Mouse (Mus musculus) adrenal gland, postnatal 10 days (tissue): ENCODE measurements around the gene Ndufa1. TPM values are rescaled to one million over a fixed set of nuclear protein-coding genes. Genes with fewer than 3 reads are reported as not detected.
"Not testable (repeated sequence)": the region's sequence is repeated elsewhere in the genome, so short reads cannot be mapped to it uniquely, and the experiment has no call there.

Experiments used
- DNase-seq: peaks from one replicate; pipeline ENCODE4 v3.0.0; 2021; ENCODE audit warnings: mixed read lengths
- long read RNA-seq, 2 experiments: library from polyadenylated mRNA; stranded (forward); transcript quantifications; one replicate each; pipeline ENCODE4 v2.0.0; 2021
- total RNA-seq, 2 experiments: library from RNA; stranded (reverse); gene quantifications; 2 replicates each; pipeline ENCODE4 v1.2.3; 2021

Ndufa1 gene
- 100 to 1,000 TPM; 559 to 592 TPM for total RNA-seq
- long read RNA-seq, experiment 1, transcript Ndufa1-201 (3 exons, 419 nt), result major isoform, 548 of 754 reads
- long read RNA-seq, experiment 1, partial matches to known transcripts, result 205 of 754 reads
- long read RNA-seq, experiment 1, other reads (novel, unspliced or antisense), result 1 of 754 reads
- long read RNA-seq, experiment 2, transcript Ndufa1-201 (3 exons, 419 nt), result major isoform, 527 of 545 reads
- long read RNA-seq, experiment 2, partial matches to known transcripts, result 17 of 545 reads
- long read RNA-seq, experiment 2, other reads (novel, unspliced or antisense), result 1 of 545 reads

GRCm38 (mm10) chrX:37191105-37191743, at the start of gene Ndufa1, which contains the start of gene Rnf113a1:
Gene Ndufa1, minus strand, starts transcription at chrX:37191163.
Gene Rnf113a1, plus strand, starts transcription at chrX:37191245.
- DNase-seq, result peak; percentile 90

- DNase-seq, result not testable (repeated sequence)
Measured at GRCm38 (mm10) chrX:37222158-37222557, 31.2 kb upstream of the Ndufa1 start, which contains the start of gene Rhox1. Gene Rhox1, minus strand, starts transcription at chrX:37222258.

- DNase-seq, result no peak
Measured at GRCm38 (mm10) chrX:37210941-37211340, 20.0 kb upstream of the Ndufa1 start, which contains the start of gene Gm9. Gene Gm9, minus strand, starts transcription at chrX:37211041.

GRCm38 (mm10) chrX:37198676-37199075, 7.7 kb upstream of the Ndufa1 start:
- DNase-seq, result no peak

- no peak for DNase-seq
Measured at GRCm38 (mm10) chrX:37191744-37192379, 899 bp upstream of the Ndufa1 start.

GRCm38 (mm10) chrX:37190755-37191104, 233 bp downstream of the Ndufa1 start:
- DNase-seq, result no peak

GRCm38 (mm10) chrX:37184401-37184800, 6.6 kb downstream of the Ndufa1 start:
- DNase-seq, result not testable (repeated sequence)

GRCm38 (mm10) chrX:37168742-37169141, 22.2 kb downstream of the Ndufa1 start, which contains the start of gene Akap14:
Gene Akap14, minus strand, starts transcription at chrX:37168842.
- DNase-seq, result no peak

- DNase-seq, result peak; percentile 39
Measured at GRCm38 (mm10) chrX:37167085-37167484, 23.9 kb downstream of the Ndufa1 start.

GRCm38 (mm10) chrX:37163115-37163514, 27.8 kb downstream of the Ndufa1 start:
- DNase-seq, result no peak

- no peak for DNase-seq
Measured at GRCm38 (mm10) chrX:37161169-37161568, 29.8 kb downstream of the Ndufa1 start.

GRCm38 (mm10) chrX:37157839-37158238, 33.1 kb downstream of the Ndufa1 start:
- DNase-seq, result peak; percentile 4

- peak; percentile 42 for DNase-seq
Measured at GRCm38 (mm10) chrX:37144954-37145353, 46.0 kb downstream of the Ndufa1 start.

- not testable (repeated sequence) for DNase-seq
Measured at GRCm38 (mm10) chrX:37144498-37144897, 46.5 kb downstream of the Ndufa1 start.

GRCm38 (mm10) chrX:37141732-37142131, 49.2 kb downstream of the Ndufa1 start:
- DNase-seq, result no peak

Other genes starting within 250 kb of the Ndufa1 start
- 10 to 100 TPM; 15.8 to 22.4 TPM for gene Sept6, start 199.4 kb downstream of the Ndufa1 start, total RNA-seq
- gene Sowahd, start 142.3 kb downstream of the Ndufa1 start, total RNA-seq, result under 1 TPM; 0.27 to 0.30 TPM
- 100 to 1,000 TPM; 694 to 724 TPM for gene Rpl39, start 105.8 kb downstream of the Ndufa1 start, total RNA-seq
- gene Upf3b, start 80.8 kb downstream of the Ndufa1 start, total RNA-seq, result 10 to 100 TPM; 11.9 to 18.6 TPM
- 10 to 100 TPM; 12.6 to 16.1 TPM for gene Nkap, start 64.4 kb downstream of the Ndufa1 start, total RNA-seq
- not detected for gene Akap14, start 22.3 kb downstream of the Ndufa1 start, total RNA-seq
- 1 to 10 TPM; 4.3 to 4.6 TPM for gene Rnf113a1, start 82 bp upstream of the Ndufa1 start, total RNA-seq
- not detected for gene Gm9, start 19.9 kb upstream of the Ndufa1 start, total RNA-seq
- gene Rhox1, start 31.1 kb upstream of the Ndufa1 start, total RNA-seq, result not detected
- not detected for gene Rhox2a, start 53.8 kb upstream of the Ndufa1 start, total RNA-seq
- not detected for gene Rhox3a, start 58.8 kb upstream of the Ndufa1 start, total RNA-seq
- not detected for gene Rhox4a, start 74.2 kb upstream of the Ndufa1 start, total RNA-seq
- not detected for gene Rhox3a2, start 188.9 kb upstream of the Ndufa1 start, total RNA-seq
- not detected for gene Rhox4a2, start 199.7 kb upstream of the Ndufa1 start, total RNA-seq
- not detected for gene Rhox2b, start 220.9 kb upstream of the Ndufa1 start, total RNA-seq
- gene Rhox4b, start 241.3 kb upstream of the Ndufa1 start, total RNA-seq, result not detected